Mouse (Mus musculus) E14TG2a.4 (cell line): ENCODE data around the gene Smg5.

Experiments
- CTCF ChIP-seq: conservative IDR thresholded peaks from 2 replicates; pipeline ENCODE4 v1.5.1; 2014; ENCODE audit warnings: low read length
- NANOG ChIP-seq: IDR thresholded peaks from 2 replicates; pipeline ENCODE4 v1.6.1; 2014; ENCODE audit warnings: borderline replicate concordance, low read length, mixed read lengths
- POU5F1 ChIP-seq: IDR thresholded peaks from 2 replicates; pipeline ENCODE4 v1.6.1; 2014; ENCODE audit warnings: low read length, borderline replicate concordance

- peak; percentile 69 for TF ChIP-seq CTCF
- TF ChIP-seq NANOG: no peak
- TF ChIP-seq POU5F1: no peak
These were observed 4.8 kb upstream of the Smg5 start for GRCm38 (mm10) chr3:88331282-88331681.
